Mouse (Mus musculus) granulocyte monocyte progenitor cell, adult 5-6 weeks (primary cell): ENCODE results near the gene Vwa1. TPM values are rescaled to one million over a fixed set of nuclear protein-coding genes. Genes with fewer than 3 reads are reported as not detected.
A peak's percentile ranks its signal among the peaks of the same experiment; 100 is the strongest.

Experiments
- ATAC-seq: replicated peaks from 2 replicates; pipeline ENCODE4 v1.8.0; 2016; ENCODE audit warnings: mild to moderate bottlenecking, moderate TSS enrichment, inconsistent platforms; ENCODE audit not compliant: poor library complexity, severe bottlenecking
- total RNA-seq, 2 experiments: library from RNA; stranded (forward) in 1 of 2; stranded (reverse) in 1 of 2; fragments of 200-712, 200-1000 nt in 1 of 2; fragments of >200 nt in 1 of 2; fragmentation: Nextera tagmentation in 1 of 2; gene quantifications; 2 replicates each; pipeline ENCODE4 v1.2.3; 2014 to 2017

The Vwa1 gene
- total RNA-seq, 2 experiments from 2014 or later = 0.36 TPM; not detected in 1

DNA sequence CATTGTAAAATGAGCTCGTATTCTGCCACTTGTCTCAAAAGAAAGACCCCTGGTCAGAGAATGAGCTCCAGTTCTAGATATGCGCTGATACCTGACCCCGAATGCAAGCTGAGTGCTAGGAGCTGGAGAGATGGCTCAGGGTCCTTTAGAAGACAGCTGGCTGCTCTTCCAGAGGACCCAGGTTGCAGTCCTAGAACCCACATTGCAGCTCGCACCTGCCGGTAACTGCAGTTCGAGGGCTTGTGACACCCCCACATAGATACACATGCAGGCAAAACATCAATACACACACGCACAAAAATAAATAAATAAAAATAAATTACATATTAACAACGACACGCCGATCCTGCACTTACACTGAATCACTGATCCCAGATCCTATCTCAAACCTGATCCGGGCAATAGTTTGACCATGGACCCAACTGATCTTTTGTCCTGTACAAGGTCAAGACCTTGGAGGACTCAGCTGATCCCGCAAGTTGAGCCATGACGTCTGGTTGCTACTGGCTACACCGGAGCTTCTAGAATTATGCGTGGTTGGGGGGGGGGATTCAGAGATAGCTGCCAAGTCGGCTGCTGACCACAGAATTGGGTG lies 9.1 kb upstream of the Vwa1 start:
- ATAC-seq = no peak; the same call in 1 of the 2 replicates

DNA sequence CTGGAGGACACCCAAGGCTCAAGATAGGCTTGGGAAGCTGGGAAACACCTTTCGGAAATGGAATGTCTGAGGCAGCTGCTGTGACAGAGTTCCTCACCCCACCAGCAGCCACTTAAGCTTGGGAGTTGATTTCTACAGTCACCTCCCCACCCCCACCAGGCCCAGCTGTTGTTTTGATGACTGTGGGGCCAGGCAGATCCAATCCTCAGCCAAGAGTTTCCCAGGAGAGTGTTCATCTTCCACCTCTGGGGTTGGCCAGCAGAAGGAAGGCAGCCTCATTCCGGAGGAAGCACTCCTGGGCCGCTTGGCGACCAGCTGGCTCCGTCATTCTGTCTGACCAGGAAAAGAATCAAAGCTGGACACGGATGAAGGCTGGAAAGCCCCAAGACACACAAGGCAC lies 6.4 kb upstream of the Vwa1 start:
- no peak for ATAC-seq

DNA sequence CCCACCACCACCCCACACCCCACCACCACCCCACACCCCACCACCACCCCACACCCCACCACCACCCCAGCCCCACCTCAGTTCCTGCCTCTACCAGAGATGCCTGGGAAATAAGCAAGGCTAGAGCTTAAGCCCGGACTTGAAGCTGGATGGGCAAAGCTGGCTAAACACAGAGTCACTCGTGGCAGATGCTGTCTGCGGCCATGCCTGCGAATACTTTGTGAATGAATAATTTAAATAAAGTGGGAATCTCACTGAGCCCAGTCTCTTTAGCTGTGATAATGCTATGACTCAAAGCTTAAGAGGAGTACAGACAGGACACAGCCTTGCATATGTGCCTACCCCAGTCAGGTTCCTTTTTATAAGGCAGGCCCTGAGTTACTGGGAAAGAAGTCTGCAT lies 5.0 kb upstream of the Vwa1 start:
- ATAC-seq = no peak

DNA sequence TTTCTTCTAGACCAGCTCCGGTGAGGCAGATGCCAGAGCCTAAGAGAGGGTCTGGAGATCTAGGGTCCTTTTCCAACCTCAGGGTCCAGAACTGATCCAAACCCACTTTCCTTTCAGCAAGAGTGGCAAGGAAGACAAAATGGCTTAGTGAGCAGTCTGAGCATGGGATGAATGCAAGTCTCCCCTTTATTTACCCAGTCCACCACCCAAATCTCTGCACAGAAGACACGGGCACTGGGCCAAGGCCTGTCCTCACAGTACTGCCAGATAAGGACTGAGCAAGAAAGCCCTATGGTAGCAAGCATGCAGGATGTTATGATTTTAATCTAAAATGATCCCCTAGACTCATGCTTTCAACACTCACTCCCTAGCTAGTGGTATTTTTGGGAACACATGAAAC lies 3.3 kb upstream of the Vwa1 start:
- ATAC-seq = no peak

DNA sequence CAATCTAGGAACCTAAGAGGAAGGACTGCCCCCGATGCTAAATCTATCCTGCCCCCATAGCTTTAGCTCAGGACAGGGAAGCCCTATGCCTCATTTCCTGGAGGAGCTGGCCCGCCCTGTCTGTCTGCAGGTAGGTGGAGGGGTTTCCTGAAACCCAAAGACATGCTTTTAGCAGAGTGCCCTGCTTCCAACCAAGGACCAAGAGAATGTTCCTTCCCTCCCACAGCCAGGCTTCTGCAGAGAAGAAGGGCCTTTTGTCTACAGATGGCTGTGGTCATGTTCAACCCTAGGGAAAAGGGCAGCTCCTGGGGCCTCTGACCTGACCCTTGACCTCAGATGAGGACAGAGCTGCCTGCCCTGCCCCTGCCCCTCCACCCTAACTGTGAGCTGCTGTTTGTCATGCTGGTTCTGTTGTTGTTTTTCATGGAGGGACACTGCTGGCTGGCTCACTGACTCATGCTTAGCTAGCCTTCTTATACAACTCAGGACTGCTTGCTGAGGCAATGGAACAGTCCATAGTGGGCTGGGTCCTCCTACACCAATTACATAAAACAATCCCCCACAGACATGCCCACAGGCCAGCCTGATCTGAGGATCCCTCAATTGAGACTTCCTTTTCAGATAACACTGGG lies 2.3 kb upstream of the Vwa1 start:
- no peak for ATAC-seq

DNA sequence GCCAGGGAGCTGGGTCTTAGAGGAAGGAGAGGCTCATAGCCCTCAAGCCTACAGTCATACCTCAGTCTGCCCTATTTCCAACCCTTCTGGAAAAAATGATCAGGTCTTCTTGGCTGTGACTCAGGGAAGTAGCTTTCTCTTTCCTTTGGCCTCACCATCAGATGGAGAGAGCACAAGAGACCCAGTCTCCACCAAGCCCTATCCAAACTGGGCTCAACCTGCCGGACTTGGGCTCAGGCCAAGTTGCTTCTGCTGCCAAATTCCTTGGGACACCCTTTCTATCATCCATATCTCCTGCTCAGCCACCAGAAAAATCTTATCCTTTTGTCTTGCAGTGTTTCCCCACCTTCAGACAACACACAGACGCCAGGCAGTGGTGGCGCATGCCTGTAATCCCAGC lies 1.4 kb upstream of the Vwa1 start:
- no peak for ATAC-seq

DNA sequence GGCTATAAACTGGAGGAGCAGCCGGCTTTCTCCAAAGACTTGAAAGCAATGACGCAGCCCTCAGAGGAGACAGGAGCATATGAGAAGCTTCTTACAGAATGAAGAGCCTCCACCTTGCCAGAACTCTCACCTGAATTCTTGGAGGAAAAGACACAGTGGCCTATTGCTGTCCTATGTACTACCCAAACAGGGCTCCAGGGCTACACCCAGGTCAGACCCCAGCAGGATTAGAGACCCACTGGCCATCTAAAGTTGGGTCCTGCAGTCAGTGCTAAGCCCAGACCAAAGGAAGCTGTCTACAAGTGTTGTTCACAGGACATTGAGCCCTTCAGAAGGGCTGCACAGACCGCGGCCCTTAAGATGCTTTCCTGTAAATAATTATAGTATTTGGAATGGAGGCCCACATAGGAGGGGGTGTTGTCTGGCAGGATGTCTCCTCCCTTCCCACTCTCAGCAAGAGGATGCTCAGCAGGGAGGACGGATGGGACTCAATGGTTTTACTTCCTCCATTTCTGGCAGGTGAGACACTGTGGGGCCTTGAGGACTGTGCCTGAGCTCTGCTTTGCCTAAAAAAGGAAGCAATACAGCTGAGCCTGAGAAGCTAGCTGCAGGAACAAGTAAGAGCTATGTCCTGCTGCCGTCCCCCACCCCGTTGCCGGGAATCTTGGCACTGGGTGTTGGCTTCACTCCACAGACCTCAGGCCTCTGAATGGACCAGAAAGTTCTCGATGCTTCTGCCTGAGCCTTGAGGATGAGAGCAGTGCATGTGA lies 658 bp upstream of the Vwa1 start:
- ATAC-seq = peak; percentile 42

DNA sequence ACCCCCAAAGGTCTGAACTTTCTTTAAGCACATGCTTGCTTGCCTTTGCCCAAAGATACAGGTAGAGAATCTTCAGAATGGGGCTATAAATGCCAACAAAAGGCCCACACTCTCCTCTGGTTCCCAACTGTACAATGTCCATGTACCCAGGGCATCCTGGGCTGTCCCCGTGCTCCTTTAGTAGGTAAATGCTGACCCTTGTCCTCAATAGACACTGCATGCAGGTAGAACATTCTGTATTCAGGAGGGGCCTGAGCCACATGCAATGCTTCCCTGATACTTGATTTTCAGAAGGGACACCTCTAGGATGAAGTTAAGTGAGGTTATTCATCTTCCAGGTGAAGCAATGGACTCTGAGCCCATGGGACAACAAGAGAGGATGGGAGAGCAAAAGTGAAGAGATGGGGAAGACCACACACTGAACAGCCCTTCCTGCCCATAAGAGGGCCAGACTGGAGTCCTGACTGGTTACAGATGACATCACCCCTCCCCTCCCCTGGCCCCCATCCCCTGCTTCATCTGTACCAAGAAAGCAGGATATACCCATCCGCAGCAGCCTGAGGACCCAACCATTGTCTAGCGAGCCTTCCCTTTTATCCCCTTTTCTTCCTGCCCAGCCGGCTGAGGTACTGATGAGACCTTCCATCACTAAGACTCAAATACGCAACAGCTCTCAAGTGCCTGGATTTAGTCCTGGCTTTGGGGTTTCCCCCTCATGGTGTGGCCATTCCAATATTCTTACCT lies 991 bp downstream of the Vwa1 start:
- ATAC-seq = no peak

DNA sequence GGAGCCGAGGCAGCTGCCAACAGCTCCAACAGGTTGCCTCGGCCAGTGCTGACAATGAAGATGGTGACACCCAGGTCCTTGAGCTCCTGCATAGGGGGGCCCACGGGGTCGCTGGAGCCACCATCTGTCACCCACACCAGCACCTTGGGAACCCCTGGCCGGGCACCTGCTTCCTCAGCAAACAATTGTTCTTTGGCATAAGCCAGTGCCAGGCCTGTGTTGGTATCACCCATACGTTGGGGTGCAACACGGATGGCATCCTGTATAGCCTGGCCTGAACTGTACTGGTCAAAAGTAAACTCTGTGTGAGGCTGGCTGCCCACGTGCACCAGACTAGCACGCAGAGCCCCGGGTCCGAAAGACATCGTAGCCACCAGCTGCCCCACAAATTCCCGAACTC lies 1.7 kb downstream of the Vwa1 start:
- no peak for ATAC-seq

DNA sequence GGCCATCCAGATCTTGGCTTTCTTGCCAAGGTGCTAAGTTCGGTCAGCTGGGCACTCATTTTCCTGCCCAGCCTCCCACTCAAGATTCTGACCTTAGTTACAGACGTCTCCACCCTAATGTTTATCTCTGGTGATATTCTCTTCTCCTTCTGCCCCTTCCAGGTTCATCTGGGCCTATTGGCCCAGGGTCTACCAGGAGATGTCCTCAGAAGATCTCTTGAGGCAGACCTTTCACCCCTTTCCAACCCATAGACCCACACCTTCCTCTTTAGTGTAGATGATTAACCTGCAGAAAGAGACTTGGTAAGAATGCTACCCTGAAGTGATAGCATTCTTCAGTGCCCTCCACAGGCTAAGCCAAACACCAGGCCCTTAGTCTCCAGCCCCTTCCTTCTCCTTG lies 2.8 kb downstream of the Vwa1 start:
- ATAC-seq = no peak

DNA sequence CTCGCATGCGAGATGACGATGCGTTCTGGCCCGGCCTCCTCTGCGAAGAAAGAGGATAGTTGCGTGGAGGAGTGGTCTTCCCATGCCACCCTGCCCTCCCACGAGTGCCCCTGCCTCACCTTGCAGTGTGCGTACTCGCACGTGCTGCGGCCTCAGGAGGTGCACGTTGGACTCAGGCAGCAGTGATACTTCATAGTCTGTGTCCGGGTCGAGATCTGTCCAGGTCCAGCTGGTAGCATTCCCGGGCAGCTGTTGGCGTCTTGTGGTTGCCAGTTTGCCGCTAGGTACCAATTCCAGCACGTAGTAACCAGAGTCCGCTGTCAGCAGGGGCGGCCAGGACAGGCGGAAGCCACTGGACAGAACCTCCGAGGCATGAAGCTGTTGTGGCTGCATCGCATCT lies 3.9 kb downstream of the Vwa1 start:
- no peak for ATAC-seq

DNA sequence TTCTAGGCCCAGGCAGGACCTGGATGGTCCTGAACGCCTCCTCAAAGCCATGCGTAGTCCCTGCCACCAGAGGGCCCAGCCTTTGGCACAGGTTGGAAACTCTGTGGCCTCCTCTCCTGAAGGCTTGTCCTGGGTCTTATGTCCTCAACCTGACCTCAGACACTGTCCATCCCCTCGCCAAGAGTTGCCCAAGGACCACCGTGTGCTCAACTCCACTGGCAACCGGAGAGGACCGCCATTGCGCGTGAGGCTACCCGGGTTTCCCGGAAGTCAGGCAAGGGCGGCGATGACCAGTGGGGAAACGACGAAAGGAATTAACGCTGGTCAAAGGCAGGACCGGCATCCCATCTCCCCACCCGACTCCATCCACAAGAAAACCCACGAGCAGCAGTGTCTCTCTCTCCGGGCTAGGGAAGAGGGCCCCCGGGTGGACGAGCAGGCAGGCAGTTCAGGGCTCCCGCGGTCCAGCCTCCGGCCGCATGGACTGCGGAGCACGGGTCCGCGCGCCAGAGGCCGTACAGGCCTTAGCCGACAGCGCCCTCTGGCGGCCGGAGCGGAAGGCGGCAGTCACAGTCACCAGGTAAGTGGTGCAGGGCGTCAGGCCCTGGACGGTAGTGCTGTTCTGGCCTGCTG lies 4.5 kb downstream of the Vwa1 start:
- peak; percentile 78 for ATAC-seq

DNA sequence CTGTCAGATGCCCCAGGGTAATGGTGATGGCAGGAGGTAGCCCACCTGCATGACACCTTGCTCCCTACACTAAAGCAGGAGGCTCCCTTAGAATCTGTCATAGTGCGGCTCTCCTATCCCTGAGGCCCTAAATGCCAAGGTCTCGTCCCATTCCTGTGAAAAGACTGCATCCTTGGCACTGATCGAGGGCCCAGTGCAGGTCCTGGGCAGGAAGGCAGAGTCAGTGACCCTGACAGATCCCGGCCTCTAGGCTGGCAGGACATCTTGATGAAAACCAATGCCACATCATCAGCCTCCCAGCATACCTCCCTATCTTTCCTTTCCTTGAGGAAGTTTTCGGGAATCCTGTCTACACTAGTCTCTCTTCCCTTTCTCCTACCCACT lies 5.0 kb downstream of the Vwa1 start:
- ATAC-seq = no peak

DNA sequence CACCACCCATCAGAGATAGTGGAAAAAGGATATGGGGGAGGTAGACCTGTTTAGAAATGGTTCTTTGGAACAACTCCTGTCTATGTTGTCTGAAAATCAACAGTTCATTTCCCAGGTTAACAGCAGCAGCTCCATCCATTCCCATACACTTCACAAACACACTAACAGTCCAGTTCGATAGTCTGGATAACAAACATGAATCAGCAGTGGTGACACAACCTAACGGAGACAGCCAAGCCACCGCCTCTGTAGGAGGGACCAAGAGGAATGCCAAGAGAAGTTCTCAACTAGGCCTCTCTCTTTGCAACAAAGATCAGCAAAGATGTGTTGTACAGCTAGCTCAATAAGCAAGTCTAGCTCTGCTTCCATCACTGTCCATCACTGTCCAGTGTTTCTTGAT lies 12.1 kb downstream of the Vwa1 start:
- ATAC-seq = no peak

DNA sequence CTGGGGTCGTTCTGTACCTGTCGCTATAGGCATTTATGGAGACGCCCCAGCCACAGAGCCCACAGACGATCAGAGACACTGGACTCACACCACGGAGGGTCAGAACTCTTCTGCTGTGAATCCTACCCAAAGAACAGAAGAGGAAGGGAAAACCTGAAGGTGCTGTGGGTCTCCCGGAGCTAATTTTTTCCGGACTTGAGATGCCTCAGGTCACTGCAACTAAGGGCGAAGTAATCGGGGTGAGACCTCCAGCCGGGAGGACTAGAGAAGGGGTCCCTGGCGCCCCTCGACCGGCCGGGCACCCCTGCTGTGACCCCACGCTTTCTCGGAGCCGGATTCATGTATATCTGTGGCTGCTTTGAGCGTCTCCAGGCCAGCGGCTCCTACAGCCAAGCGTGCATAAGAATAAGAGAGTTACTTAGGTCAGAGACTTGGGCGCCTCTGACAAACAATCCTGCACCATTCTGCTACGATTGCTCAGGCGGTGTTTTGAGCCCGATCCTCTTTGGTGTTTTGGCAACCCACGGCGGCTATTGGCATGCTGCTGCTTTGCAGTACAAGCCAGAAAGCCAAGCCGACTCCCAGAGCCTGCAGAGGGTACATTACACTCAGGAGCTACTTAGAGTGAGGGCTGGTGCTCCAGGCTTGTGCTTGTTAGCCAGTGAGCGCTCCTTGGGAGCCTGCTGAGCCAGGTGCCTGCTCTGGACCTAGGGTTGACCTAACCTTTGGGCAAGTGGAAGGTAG lies 13.0 kb downstream of the Vwa1 start:
- peak; percentile 23 for ATAC-seq

DNA sequence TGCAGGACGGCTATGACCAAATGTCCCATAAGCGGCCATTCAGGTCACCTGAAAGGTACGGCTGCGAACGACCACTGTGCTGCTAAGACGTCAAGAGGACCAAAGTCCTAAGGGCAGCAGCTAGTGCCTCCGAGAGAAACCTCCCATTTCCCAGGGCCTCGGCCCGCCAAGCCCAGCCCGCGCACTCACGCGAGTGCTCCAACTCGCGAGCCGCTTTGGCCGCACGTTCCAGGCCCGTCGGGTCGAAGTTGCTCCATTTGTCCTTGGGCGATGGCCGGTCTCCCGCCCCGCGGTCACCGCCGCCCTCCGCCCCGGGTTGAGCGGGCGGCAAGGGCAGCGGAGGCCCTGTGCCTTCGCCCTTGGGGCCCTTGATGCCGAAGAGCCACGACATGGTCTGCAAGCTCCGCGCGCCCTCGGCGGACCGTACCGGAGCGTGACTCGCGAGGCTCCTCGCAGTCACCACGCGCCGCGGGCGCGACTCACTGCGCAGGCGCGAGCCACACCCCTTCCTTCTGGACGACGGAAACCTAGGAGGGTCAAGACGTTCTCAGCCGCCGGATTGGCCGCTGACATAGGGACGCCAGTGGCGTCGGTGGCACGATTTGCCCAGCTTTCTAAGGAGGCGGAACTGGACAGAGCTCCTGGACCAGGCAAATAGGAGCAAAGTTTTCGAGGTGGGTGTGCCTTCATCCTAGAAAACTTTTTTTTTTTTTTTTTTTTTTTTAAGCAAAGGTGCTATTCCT lies 13.7 kb downstream of the Vwa1 start, which contains the start of gene Atad3a:
TSS of gene Atad3a (minus strand) at position 481 of the 743 bp plus-strand sequence.
- ATAC-seq = peak; percentile 95

DNA sequence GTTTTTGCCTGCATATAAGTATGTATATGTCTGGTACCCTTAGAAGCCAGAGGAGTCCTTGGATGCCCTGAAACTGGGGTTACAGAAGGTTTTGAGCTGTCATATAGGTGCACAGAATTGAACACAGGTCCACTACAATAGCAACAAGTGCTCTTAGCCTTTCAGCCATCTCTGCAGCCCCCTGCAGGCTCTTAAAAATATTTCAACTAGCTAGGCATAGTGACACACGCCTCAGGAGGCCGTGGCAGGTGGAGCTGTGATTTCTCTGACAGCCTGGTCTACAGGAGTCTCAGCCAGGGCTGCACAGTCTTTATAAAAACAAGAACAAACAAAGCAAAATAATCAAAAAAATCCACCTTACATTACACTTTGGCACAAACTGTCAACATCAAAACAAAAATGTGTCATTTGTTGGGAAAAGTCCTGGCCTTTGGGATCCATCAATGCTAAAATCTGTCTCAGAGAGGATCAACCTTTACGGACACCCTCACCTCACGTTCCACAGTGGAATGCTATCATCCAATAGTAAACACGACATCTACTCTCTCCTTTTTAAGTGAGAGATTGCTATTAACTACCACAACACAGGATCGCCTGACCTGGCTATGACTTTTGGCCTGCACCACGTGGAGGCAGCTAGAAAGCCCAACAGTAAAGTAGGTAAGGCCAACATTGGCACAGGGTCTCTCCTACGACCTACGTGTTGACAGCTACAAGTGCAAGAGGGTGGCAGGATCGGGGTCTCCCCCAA lies 14.5 kb downstream of the Vwa1 start:
- peak; percentile 48 for ATAC-seq

DNA sequence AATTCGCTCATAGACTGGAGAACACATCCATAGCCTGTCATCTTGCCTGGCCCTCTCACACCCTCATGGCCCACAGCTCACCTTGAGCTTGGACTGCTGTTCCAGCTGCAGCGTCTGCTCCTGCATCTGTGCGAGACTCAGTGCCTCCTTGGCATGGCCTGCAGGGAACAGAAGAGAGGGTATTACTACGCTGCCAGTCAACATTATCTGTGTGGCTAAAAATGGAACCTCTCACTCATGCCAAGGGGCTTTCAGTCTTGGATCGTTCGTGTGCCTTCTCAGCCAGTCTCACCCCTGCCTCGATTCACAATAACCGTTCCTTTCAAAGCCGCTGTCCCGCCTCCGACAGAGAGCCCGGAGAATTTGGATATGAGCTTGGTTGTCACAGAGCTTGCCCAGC lies 17.5 kb downstream of the Vwa1 start:
- ATAC-seq = no peak
